Mouse (Mus musculus): ENCODE measurements at regions not wholly inside any gene's neighbourhood (a gene's known extent, or its start where the extent isn't known, plus 50 kb on each side); places are given as distances from the start of the nearest gene placed in this dataset.

DNA sequence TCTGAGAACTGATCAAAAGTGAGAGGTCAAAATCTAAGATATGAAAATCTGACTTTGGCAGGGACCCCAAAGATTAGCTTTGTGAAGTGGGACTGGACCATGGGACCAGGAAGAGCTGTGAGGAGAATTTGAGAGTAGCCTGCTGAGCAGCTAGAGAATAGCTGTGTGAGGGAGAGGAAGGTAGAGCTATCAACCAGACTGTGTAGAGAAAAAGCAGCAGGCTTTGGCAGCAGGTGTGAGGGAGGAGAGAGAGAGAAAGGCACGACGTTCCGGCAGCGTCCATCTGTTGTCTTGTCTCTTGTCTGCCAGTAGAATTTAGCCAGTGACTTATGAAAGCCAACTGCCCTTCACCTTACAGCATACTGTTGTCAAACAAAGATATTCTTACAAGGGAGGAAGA is 412.1 kb downstream of the Slitrk2 start:
- no peak for DNase-seq (ENCODE audit: low spot score)

GRCm38 (mm10) chrX:67062509-67063030 is 413.5 kb downstream of the Slitrk2 start:
- DNase-seq (ENCODE audit: low spot score): peak; percentile 6

GRCm38 (mm10) chrX:67092395-67092794 is 443.3 kb downstream of the Slitrk2 start:
- no peak for DNase-seq (ENCODE audit: low spot score)
